ENCODE assay signal across 10 mouse cellular contexts in the genomic region with DNA sequence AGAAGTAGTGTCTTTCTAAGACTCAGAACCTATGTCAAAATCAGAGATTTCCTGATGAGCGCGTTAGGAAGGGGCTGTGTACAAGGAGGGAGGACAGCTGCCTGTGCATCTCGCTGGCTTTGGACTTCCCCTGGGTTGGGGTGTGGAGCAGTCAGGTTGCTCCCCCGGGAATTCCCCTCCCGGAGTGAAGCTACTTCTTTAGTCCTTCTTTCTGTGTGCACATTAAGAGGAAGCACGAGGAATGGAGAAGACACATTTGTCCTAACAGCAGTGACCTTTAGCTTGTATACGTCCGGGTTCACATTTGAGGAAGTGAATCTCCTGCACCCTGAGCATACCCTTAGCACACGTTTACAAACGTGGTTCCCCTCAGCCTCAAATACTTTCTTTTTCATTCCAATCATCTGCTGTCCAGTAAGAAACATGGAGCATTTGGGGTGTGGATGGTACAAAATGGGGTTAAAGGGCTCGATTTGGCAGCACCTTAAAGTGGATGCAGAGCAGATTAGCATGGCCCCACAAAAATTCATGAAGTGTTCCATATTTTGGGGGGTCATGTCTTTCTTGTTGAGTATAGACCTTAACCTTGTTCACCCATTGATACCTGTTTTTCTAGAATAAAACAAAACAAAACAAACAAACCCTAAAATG. TPM values are rescaled to one million over a fixed set of nuclear protein-coding genes. Genes with fewer than 3 reads are reported as not detected.
A peak's percentile ranks its signal among the peaks of the same experiment; 100 is the strongest.
DNase-seq lines count a peak whose midpoint lies in the region; ATAC-seq and TF ChIP-seq lines count a peak whose summit lies in the region.
"Had no signal": no experiment of that assay in that cellular context is flagged by ENCODE, and none has a peak within 500 bp of the region (broad histone marks: within the 10 kb centered on the region; RNA-seq: fewer than 3 reads in every experiment).

No protein-coding gene starts in this region.

- H3K9me3 ChIP-seq in lung, postnatal 0 days (ENCODE audit: low read length): no peaks in the 10 kb centered on the region
- H3K9me3 ChIP-seq in MEL (replicated peaks; ENCODE audit: insufficient read depth, low read length): no peaks in the 10 kb centered on the region
- H3K9me3 ChIP-seq: limb, embryonic 12.5 days had no signal

- no peak overlapping the region for H3K4me2 ChIP-seq in lung, postnatal 0 days (replicated peaks; ENCODE audit: low read depth, low read length)

- 0 out of 2 replicates have a peak, but pooled peaks cover 3% of the 10 kb centered on the region for H3K4me1 ChIP-seq in lung, postnatal 0 days (ENCODE audit: insufficient read depth, low read depth, low read length)
- H3K4me1 ChIP-seq in MEL (ENCODE audit: control insufficient read depth in 1 of 2, insufficient read depth in 2 of 2, low read length in 2 of 2): peaks cover 16 to 19% of the 10 kb centered on the region in 2 experiments

- intact Hi-C loops in left cerebral cortex, postnatal 25 days (cut with DNase I): no loop called here

- peak; percentile 47 for DNase-seq in lung, postnatal 0 days (ENCODE audit: low spot score)
- DNase-seq in lung, postnatal 36 days: no peak
- DNase-seq in MEL (ENCODE audit: low read depth, low spot score): peak; percentile 80
- peak; percentile 42 to 72 for DNase-seq in natural killer cell, adult 2 months (ENCODE audit: low spot score in 2 of 2)
- DNase-seq in left cerebral cortex, postnatal 25 days (ENCODE audit: low spot score in 2 of 2): no peak
- no peak for DNase-seq in kidney, postnatal 10 days
- DNase-seq: cerebellum, adult 11 months had no signal

- no peak overlapping the region for H3K4me3 ChIP-seq in lung, postnatal 0 days (ENCODE audit: low read depth, low read length)
- peak overlapping the region; percentile 33 to 80 for H3K4me3 ChIP-seq in MEL (ENCODE audit: control insufficient read depth in 1 of 2, insufficient read depth in 1 of 2, low read depth in 2 of 2, low read length in 2 of 2)

- peak in 1 of 2 experiments; percentile 52; a peak in 1 of 4 replicates for TF ChIP-seq POLR2A in MEL (IDR thresholded peaks at IDR 0.05; ENCODE audit: control insufficient read depth in 1 of 2, insufficient read depth in 1 of 2, low read depth in 1 of 2, low read length in 2 of 2, poor library complexity in 1 of 2)

- 51% methylated on average over 11 of the region's 11 CpGs for WGBS in lung, postnatal 0 days

- TF ChIP-seq RAD21 in MEL (IDR thresholded peaks at IDR 0.05; ENCODE audit: low read depth, low read length): no peak

- no peak for ATAC-seq in lung, postnatal 0 days
- peak; percentile 5 for ATAC-seq in inflammation-experienced regulatory T-cells, adult 6 months

- peaks cover 10% of the 10 kb centered on the region; the same call in 1 of the 2 replicates for H3K79me2 ChIP-seq in MEL (ENCODE audit: control insufficient read depth, insufficient read depth, low read length, poor library complexity)

- H3K27me3 ChIP-seq in lung, postnatal 0 days (replicated peaks; ENCODE audit: insufficient read depth, low read length): no peaks in the 10 kb centered on the region
- H3K27me3 ChIP-seq in MEL (ENCODE audit: control insufficient read depth in 1 of 2, insufficient read depth in 2 of 2, low read length in 2 of 2): no peaks in the 10 kb centered on the region

- no peak for TF ChIP-seq EP300 in lung, postnatal 0 days (IDR thresholded peaks at IDR 0.05)
- TF ChIP-seq EP300 in MEL (IDR thresholded peaks at IDR 0.05; ENCODE audit: low read depth in 1 of 2, low read length in 2 of 2): peak in 1 of 2 experiments; percentile 35; a peak in 2 of 4 replicates

- H3K27ac ChIP-seq in lung, postnatal 0 days (ENCODE audit: low read length): no peak overlapping the region
- H3K27ac ChIP-seq in MEL (ENCODE audit: control insufficient read depth, low read depth, low read length): peak overlapping the region; percentile 23; the same call in 1 of the 2 replicates
- H3K27ac ChIP-seq: kidney, postnatal 0 days; limb, embryonic 12.5 days had no signal

- H3K9ac ChIP-seq in lung, postnatal 0 days (replicated peaks; ENCODE audit: low read depth): no peak overlapping the region
- peak overlapping the region; percentile 83 for H3K9ac ChIP-seq in MEL (ENCODE audit: control insufficient read depth, low read depth, low read length, poor library complexity, severe bottlenecking)

- no peaks in the 10 kb centered on the region for H3K36me3 ChIP-seq in lung, postnatal 0 days (ENCODE audit: insufficient read depth, low read length)
- H3K36me3 ChIP-seq in MEL (ENCODE audit: control insufficient read depth in 1 of 2, insufficient read depth in 2 of 2, low read length in 2 of 2): peaks cover 0 to 25% of the 10 kb centered on the region in 2 experiments; a peak in 2 of 4 replicates
- H3K36me3 ChIP-seq: limb, embryonic 12.5 days had no signal

- TF ChIP-seq CTCF in lung, postnatal 0 days (IDR thresholded peaks at IDR 0.05): no peak
- no peak for TF ChIP-seq CTCF in MEL (IDR thresholded peaks at IDR 0.05 in 2 of 3, conservative IDR thresholded peaks at IDR 0.05 in 1 of 3; ENCODE audit: control insufficient read depth in 1 of 3, insufficient read depth in 1 of 3, low read depth in 2 of 3, low read length in 3 of 3, poor library complexity in 1 of 3, severe bottlenecking in 1 of 3)

TF ChIP-seq in MEL, 35 proteins besides CTCF, POLR2A, EP300 and RAD21:
- 0 out of 2 replicates have a peak, but pooled peaks have one; percentile 25 for TF ChIP-seq ETS1 (IDR thresholded peaks at IDR 0.05; ENCODE audit: low read depth, low read length)
- peak; percentile 70; the same call in 1 of the 2 replicates for TF ChIP-seq E2F4 (IDR thresholded peaks at IDR 0.05; ENCODE audit: borderline replicate concordance, low read depth, low read length)
- no peak for TF ChIP-seq USF1 (IDR thresholded peaks at IDR 0.05; ENCODE audit: low read depth, low read length)
- TF ChIP-seq NRF1 (IDR thresholded peaks at IDR 0.05; ENCODE audit: insufficient read depth, low read depth, low read length, poor library complexity, severe bottlenecking): 0 out of 2 replicates have a peak, but pooled peaks have one; percentile 21
- TF ChIP-seq ELF1 (IDR thresholded peaks at IDR 0.05; ENCODE audit: low read depth, low read length): peak; percentile 82
- TF ChIP-seq MXI1 (IDR thresholded peaks at IDR 0.05; ENCODE audit: low read depth, low read length): peak; percentile 86
- TF ChIP-seq HCFC1 (IDR thresholded peaks at IDR 0.05; ENCODE audit: low read depth, low read length): peak; percentile 78
- TF ChIP-seq UBTF (IDR thresholded peaks at IDR 0.05; ENCODE audit: borderline replicate concordance, insufficient read depth, low read depth, low read length): no peak
- peak; percentile 97 for TF ChIP-seq MYC (IDR thresholded peaks at IDR 0.05; ENCODE audit: low read depth, low read length)
- no peak for TF ChIP-seq RCOR1 (IDR thresholded peaks at IDR 0.05; ENCODE audit: low read depth, low read length)
- TF ChIP-seq KAT2A (conservative IDR thresholded peaks at IDR 0.05; ENCODE audit: low read depth, low read length): peak; percentile 42; the same call in 1 of the 2 replicates
- peak; percentile 81 for TF ChIP-seq SIN3A (IDR thresholded peaks at IDR 0.05; ENCODE audit: low read length)
- peak; percentile 39; the same call in 1 of the 2 replicates for TF ChIP-seq BHLHE40 (IDR thresholded peaks at IDR 0.05; ENCODE audit: borderline replicate concordance, low read depth, low read length)
- TF ChIP-seq TCF12 (IDR thresholded peaks at IDR 0.05; ENCODE audit: low read depth, low read length): peak; percentile 39; the same call in 1 of the 2 replicates
- no peak for TF ChIP-seq TAL1 (IDR thresholded peaks at IDR 0.05; ENCODE audit: low read length)
- TF ChIP-seq NELFE (IDR thresholded peaks at IDR 0.05; ENCODE audit: low read depth, low read length): peak; percentile 44; the same call in 1 of the 2 replicates
- no peak for TF ChIP-seq USF2 (IDR thresholded peaks at IDR 0.05; ENCODE audit: borderline replicate concordance in 1 of 2, insufficient read depth in 1 of 2, low read depth in 1 of 2, low read length in 2 of 2)
- no peak for TF ChIP-seq ZNF384 (IDR thresholded peaks at IDR 0.05; ENCODE audit: low read depth, low read length)
- peak; percentile 88 for TF ChIP-seq MAX (IDR thresholded peaks at IDR 0.05; ENCODE audit: low read length)
- 0 out of 2 replicates have a peak, but pooled peaks have one; percentile 8 for TF ChIP-seq ZKSCAN1 (IDR thresholded peaks at IDR 0.05; ENCODE audit: low read depth, low read length)
- no peak for TF ChIP-seq MEF2A (IDR thresholded peaks at IDR 0.05; ENCODE audit: extremely low read depth, insufficient replicate concordance, low read depth, low read length, poor library complexity, severe bottlenecking)
- peak; percentile 77; the same call in 1 of the 2 replicates for TF ChIP-seq CHD1 (IDR thresholded peaks at IDR 0.05; ENCODE audit: low read depth, low read length)
- peak; percentile 61; the same call in 1 of the 2 replicates for TF ChIP-seq ZMIZ1 (IDR thresholded peaks at IDR 0.05; ENCODE audit: low read depth, low read length)
- peak; percentile 28; the same call in 1 of the 2 replicates for TF ChIP-seq CHD2 (IDR thresholded peaks at IDR 0.05; ENCODE audit: low read length)
- TF ChIP-seq TBP (IDR thresholded peaks at IDR 0.05; ENCODE audit: low read depth, low read length): peak; percentile 56; the same call in 1 of the 2 replicates

RNA-seq across cellular contexts. Expression of a gene that starts 1.5 kb away (rescaled TPM):
- 14.0 and 15.2 TPM in 2 replicates for polyA plus RNA-seq in lung, postnatal 0 days (2015; fragmentation: Nextera tagmentation; extraction: Ambion mirVana)
- total RNA-seq in MEL (2012; rRNA removed): 2.6 and 2.9 TPM in 2 replicates
- polyA plus RNA-seq in MEL (2012; ENCODE audit: insufficient read depth in 1 of 2, insufficient read length in 2 of 2, low read depth in 1 of 2, low replicate concordance in 2 of 2, missing spikeins in 1 of 2): 10 to 100 TPM in 1 of 2 experiments, not detected in 1; 15.0 TPM
- 10 to 100 TPM; 46.9 to 61.2 (median 57.9) TPM for polyA plus RNA-seq in inflammation-experienced regulatory T-cells, adult 6 months (2017; shearing (Covaris generic))
- total RNA-seq in left cerebral cortex, postnatal 25 days (2021): 10 to 100 TPM; 50.4 to 55.4 TPM

Comparison
In these comparisons a context has a peak if more than half of its experiments do, and no peak if none do; other contexts are left out.
1. DNase-seq: peak in lung, postnatal 0 days (single experiment), MEL (single experiment) and natural killer cell, adult 2 months (2 of 2); none in lung, postnatal 36 days (single experiment), left cerebral cortex, postnatal 25 days (0 of 2) and kidney, postnatal 10 days (single experiment).